Mouse (Mus musculus): ENCODE data around the gene Arhgap23. TPM values are rescaled to one million over a fixed set of nuclear protein-coding genes. Genes with fewer than 3 reads are reported as not detected.

The Arhgap23 gene
- polyA plus RNA-seq, 1 experiment from 2014 or later, result 6.6 TPM

DNA sequence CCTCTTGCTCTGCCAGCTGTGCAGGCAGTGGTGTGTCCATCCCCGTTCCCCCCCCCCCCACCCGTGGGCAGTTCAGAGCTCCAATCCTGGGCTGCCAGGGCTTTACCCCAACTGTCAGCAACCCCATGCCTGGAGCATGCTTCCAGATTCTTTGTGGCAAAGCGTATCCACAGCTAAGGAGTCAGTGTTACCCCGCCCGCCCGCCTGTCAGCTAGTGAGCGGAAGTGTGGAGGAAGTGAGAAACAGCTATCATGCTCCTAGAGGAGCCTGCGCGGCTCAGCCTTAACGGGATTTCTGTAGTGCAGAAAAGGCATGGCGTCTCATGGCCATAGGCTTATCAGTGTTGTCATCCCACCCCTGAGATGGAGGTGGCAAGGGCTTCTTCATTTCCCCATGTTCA lies 21.2 kb upstream of the Arhgap23 start:
- Histone ChIP-seq H3K36me3 (peaks cover 80% of the 10 kb centered on the region), H3K4me3 (no peak overlapping the region), H3K4me1 (replicated peaks) (peaks cover 11% of the 10 kb centered on the region; the same call in 1 of the 2 replicates), H3K4me2 (no peak overlapping the region), H3K27ac (no peak overlapping the region), H3K9me3 (no peaks in the 10 kb centered on the region), H3K27me3 (no peaks in the 10 kb centered on the region), H3K9ac (no peak overlapping the region)
- ATAC-seq (ENCODE audit: low FRiP score), result no peak
- 87% methylated on average over 11 of the region's 11 CpGs for WGBS

- H3K4me1 ChIP-seq (replicated peaks), result peaks cover 18% of the 10 kb centered on the region
- no peak overlapping the region for H3K4me3 ChIP-seq
- ATAC-seq (ENCODE audit: low FRiP score), result no peak
- H3K27me3 ChIP-seq, result peaks cover 4% of the 10 kb centered on the region; the same call in 1 of the 2 replicates
- H3K9me3 ChIP-seq, result no peaks in the 10 kb centered on the region
- H3K36me3 ChIP-seq, result peaks cover 37% of the 10 kb centered on the region
- H3K27ac ChIP-seq, result no peak overlapping the region
- no peak overlapping the region for H3K9ac ChIP-seq
- H3K4me2 ChIP-seq, result no peak overlapping the region
- 79% methylated on average over 2 of the region's 2 CpGs for WGBS
These were observed 16.8 kb upstream of the Arhgap23 start for GRCm38 (mm10) chr11:97398506-97398905.

GRCm38 (mm10) chr11:97399958-97400710 lies 15.2 kb upstream of the Arhgap23 start:
- Histone ChIP-seq H3K27ac (peak overlapping the region; percentile 79), H3K4me2 (peak overlapping the region; percentile 64), H3K4me3 (peak overlapping the region; percentile 34), H3K9ac (peak overlapping the region; percentile 53), H3K9me3 (no peaks in the 10 kb centered on the region), H3K27me3 (peaks cover 4% of the 10 kb centered on the region; the same call in 1 of the 2 replicates), H3K36me3 (peaks cover 20% of the 10 kb centered on the region), H3K4me1 (replicated peaks) (peaks cover 30% of the 10 kb centered on the region)
- 5% methylated on average over 23 of the region's 23 CpGs for WGBS
- peak; percentile 52 for ATAC-seq (ENCODE audit: low FRiP score)

DNA sequence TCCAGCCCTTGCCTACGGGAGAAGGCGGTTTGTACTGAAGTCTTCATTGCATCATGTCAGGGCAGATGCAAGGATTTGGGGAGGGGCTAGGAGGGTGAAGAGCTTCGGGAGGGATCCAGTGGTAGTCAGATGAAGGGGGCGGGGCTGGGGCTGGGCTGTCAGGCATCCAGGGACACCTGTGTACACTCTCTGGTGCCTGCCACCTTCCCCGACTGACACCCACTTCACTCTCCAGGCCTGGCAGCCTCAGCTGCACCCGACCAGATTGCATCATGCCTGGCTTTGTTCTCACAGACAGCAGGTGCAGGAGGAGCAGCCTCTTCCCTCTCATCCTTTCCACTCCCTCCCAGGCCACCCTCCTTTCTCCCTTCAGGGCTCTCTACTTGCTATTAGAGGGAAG lies 14.3 kb upstream of the Arhgap23 start:
- peak; percentile 13; the same call in 1 of the 2 replicates for ATAC-seq (ENCODE audit: low FRiP score)
- Histone ChIP-seq H3K27me3 (peaks cover 12% of the 10 kb centered on the region), H3K27ac (peak overlapping the region; percentile 79), H3K4me1 (replicated peaks) (peaks cover 40% of the 10 kb centered on the region), H3K4me3 (no peak overlapping the region), H3K36me3 (peaks cover 11% of the 10 kb centered on the region), H3K4me2 (peak overlapping the region; percentile 64), H3K9me3 (no peaks in the 10 kb centered on the region), H3K9ac (no peak overlapping the region)
- 8% methylated on average over 6 of the region's 6 CpGs for WGBS

GRCm38 (mm10) chr11:97401686-97402435 lies 13.5 kb upstream of the Arhgap23 start:
- H3K27me3 ChIP-seq, result peaks cover 20% of the 10 kb centered on the region
- no peak overlapping the region for H3K9ac ChIP-seq
- no peak for ATAC-seq (ENCODE audit: low FRiP score)
- peaks cover 7% of the 10 kb centered on the region; the same call in 1 of the 2 replicates for H3K36me3 ChIP-seq
- no peak overlapping the region for H3K4me2 ChIP-seq
- H3K27ac ChIP-seq, result peak overlapping the region; percentile 79
- no peaks in the 10 kb centered on the region for H3K9me3 ChIP-seq
- H3K4me3 ChIP-seq, result no peak overlapping the region
- WGBS, result 83% methylated on average over 3 of the region's 3 CpGs
- peaks cover 48% of the 10 kb centered on the region for H3K4me1 ChIP-seq (replicated peaks)

DNA sequence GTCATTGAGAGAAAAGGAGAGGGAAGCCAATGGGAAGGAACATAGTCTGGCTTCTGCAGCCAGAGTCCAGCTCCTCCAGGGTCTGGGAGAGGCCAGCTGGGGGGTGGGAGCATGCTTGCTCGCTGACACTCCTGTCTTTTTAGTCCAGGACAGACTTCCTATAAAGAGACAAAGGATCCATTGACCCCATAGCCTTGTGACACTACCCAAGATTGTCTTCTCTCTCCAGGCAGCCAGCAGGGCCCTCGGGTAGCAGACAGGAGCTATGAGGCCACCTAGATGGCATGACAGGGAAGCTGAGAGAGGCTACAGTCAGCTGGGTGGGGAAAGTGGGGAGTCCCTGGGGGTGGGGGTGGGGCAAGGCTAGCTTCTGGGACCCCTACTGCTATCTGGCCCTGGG lies 12.6 kb upstream of the Arhgap23 start:
- Histone ChIP-seq H3K4me2 (no peak overlapping the region), H3K36me3 (peaks cover 7% of the 10 kb centered on the region; the same call in 1 of the 2 replicates), H3K4me3 (no peak overlapping the region), H3K4me1 (replicated peaks) (peaks cover 54% of the 10 kb centered on the region), H3K9me3 (no peaks in the 10 kb centered on the region), H3K9ac (no peak overlapping the region), H3K27ac (no peak overlapping the region), H3K27me3 (peaks cover 29% of the 10 kb centered on the region)
- 8% methylated on average over 2 of the region's 2 CpGs for WGBS
- no peak for ATAC-seq (ENCODE audit: low FRiP score)

- Histone ChIP-seq H3K27me3 (peaks cover 32% of the 10 kb centered on the region), H3K4me1 (replicated peaks) (peaks cover 57% of the 10 kb centered on the region), H3K4me2 (peak overlapping the region; percentile 89), H3K9me3 (no peaks in the 10 kb centered on the region), H3K36me3 (peaks cover 3% of the 10 kb centered on the region; the same call in 1 of the 2 replicates), H3K27ac (peak overlapping the region; percentile 69), H3K9ac (peak overlapping the region; percentile 83; the same call in 1 of the 2 replicates), H3K4me3 (peak overlapping the region; percentile 62)
- ATAC-seq (ENCODE audit: low FRiP score), result peak; percentile 2; the same call in 1 of the 2 replicates
- WGBS, result 35% methylated on average over 8 of the region's 8 CpGs
These were observed 11.6 kb upstream of the Arhgap23 start for GRCm38 (mm10) chr11:97403614-97404183.

GRCm38 (mm10) chr11:97404184-97404760 lies 11.1 kb upstream of the Arhgap23 start:
- Histone ChIP-seq H3K27ac (peak overlapping the region; percentile 69), H3K4me3 (peak overlapping the region; percentile 62), H3K9ac (peak overlapping the region; percentile 83), H3K27me3 (peaks cover 32% of the 10 kb centered on the region), H3K9me3 (no peaks in the 10 kb centered on the region), H3K36me3 (no peaks in the 10 kb centered on the region), H3K4me1 (replicated peaks) (peaks cover 57% of the 10 kb centered on the region), H3K4me2 (peak overlapping the region; percentile 89)
- ATAC-seq (ENCODE audit: low FRiP score), result peak; percentile 41
- under 1% methylated on average over 35 of the region's 61 CpGs for WGBS

DNA sequence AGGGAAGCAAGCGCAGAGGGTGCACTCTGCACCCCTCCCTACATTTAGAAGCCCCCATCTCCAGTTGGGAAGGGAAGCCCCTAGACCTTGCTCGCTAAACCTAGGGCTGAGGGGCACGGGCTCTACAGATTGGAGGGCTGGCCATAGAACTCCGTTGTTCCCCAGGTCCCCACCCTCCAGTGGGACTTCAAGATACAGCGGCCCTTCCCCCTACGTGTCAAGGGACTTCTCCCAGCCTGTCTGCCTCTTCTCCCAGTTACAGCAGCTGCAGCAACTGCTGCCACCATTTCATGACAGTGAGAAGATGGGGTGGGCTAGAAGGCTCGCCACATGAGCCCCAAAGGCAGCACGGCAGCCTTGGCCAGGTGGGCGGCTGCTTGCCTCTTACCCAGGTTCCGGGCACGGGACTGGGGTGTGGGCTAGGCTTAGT lies 10.6 kb upstream of the Arhgap23 start:
- Histone ChIP-seq H3K36me3 (no peaks in the 10 kb centered on the region), H3K27me3 (peaks cover 32% of the 10 kb centered on the region), H3K4me3 (peak overlapping the region; percentile 62), H3K9me3 (no peaks in the 10 kb centered on the region), H3K27ac (peak overlapping the region; percentile 69), H3K9ac (peak overlapping the region; percentile 83), H3K4me2 (peak overlapping the region; percentile 89), H3K4me1 (replicated peaks) (peaks cover 57% of the 10 kb centered on the region)
- 1% methylated on average over 11 of the region's 11 CpGs for WGBS
- ATAC-seq (ENCODE audit: low FRiP score), result peak; percentile 29

DNA sequence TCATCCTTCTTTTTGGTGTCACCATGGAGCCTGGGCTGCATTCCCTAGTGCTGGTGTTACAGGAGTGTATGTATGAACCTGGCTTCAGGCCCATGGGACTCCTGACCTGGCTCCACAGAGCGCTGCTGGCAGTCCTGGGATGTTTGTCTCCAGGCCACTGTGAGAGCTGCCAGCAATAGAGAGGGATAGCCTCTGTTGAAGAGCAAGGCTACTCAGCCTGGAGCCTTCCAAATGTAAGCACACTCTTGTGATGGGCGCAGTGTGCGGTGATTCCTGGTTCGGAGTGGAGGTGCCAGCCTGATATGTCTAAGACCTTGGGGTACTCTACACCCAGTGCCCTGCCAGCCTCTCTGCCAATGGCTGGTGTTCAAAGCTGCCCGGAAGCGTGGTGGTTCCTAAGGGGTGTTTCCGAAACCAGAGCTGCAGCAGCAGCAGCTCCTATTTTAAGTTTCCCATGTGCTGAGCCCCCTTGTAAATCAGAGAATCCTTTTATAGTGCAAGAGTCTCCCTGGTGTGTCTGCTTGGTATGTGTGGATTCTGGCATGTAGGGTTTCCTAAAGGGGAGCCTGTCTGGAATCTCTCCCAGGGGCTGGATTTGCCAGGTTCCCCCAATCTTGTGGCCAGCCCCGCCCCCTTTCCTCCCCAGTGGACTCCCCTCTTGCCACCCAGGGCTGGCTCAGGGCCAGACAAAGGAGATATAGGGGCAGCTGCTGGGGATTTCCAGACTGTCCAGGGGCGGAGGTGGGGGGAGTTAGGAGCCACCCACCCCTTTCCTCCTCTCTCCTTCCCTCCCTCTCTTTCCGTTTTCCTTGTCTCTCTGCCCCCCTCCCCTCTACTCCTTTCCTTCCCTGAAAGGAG lies 9.0 kb upstream of the Arhgap23 start:
- peaks cover 32% of the 10 kb centered on the region for H3K27me3 ChIP-seq
- ATAC-seq (ENCODE audit: low FRiP score), result no peak
- peak overlapping the region; percentile 83 for H3K9ac ChIP-seq
- no peak overlapping the region for H3K27ac ChIP-seq
- peaks cover 45% of the 10 kb centered on the region for H3K4me1 ChIP-seq (replicated peaks)
- H3K4me3 ChIP-seq, result peak overlapping the region; percentile 62
- peak overlapping the region; percentile 89 for H3K4me2 ChIP-seq
- no peaks in the 10 kb centered on the region for H3K9me3 ChIP-seq
- WGBS, result 74% methylated on average over 10 of the region's 10 CpGs
- H3K36me3 ChIP-seq, result no peaks in the 10 kb centered on the region

- Histone ChIP-seq H3K9me3 (no peaks in the 10 kb centered on the region), H3K4me1 (replicated peaks) (peaks cover 44% of the 10 kb centered on the region), H3K27me3 (peaks cover 32% of the 10 kb centered on the region), H3K9ac (no peak overlapping the region), H3K4me3 (no peak overlapping the region), H3K27ac (no peak overlapping the region), H3K36me3 (no peaks in the 10 kb centered on the region), H3K4me2 (no peak overlapping the region)
- ATAC-seq (ENCODE audit: low FRiP score), result no peak
- WGBS, result 82% methylated on average over 3 of the region's 3 CpGs
These were observed 7.9 kb upstream of the Arhgap23 start for GRCm38 (mm10) chr11:97407456-97407855.
